Mouse (Mus musculus) heart, adult 11 months (tissue): ENCODE measurements around the gene Rit1.
"Not testable (repeated sequence)": the region's sequence is repeated elsewhere in the genome, so short reads cannot be mapped to it uniquely, and the experiment has no call there.

Experiments
- DNase-seq: peaks from one replicate; pipeline ENCODE4 v3.0.0; 2022

The Rit1 gene

DNA sequence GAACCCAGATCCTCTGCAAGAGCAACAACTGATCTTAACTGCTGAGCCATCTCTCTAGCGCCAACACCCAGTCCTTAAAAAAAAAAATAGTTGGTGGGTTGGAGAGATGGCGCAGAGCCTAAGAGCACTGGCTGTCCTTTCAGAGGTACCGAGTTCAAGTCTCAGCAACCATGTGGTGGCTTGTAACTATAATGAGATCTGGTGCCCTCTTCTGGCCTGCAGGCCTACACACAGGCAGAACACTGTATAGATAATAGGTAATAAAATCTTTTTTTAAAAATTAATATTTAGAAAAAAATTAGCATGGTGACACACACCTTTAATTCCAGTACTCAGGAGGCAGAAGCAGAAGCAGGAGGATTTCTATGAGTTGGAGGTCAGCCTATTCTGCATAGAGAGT lies 23.5 kb downstream of the Rit1 start:
- DNase-seq, result no peak

DNA sequence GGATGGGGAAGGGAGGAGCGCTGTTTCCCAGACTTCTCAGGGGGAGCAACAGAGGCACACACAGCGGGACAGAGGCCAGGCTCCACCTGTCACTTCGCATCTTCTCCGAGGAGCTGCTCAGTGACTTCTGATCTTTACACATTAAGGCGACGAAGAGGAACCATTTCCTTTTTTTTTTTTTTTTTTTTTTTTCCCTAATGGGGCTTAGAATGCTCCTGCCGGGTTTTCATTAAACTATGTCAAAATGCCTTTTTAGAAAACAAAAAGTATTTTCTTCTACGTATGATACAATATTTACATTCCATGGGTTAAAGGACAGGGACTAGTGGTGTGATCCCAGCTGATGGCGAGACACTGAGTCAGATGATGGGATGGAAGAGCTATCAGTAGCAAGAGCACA lies 28.9 kb downstream of the Rit1 start:
- DNase-seq, result no peak

DNA sequence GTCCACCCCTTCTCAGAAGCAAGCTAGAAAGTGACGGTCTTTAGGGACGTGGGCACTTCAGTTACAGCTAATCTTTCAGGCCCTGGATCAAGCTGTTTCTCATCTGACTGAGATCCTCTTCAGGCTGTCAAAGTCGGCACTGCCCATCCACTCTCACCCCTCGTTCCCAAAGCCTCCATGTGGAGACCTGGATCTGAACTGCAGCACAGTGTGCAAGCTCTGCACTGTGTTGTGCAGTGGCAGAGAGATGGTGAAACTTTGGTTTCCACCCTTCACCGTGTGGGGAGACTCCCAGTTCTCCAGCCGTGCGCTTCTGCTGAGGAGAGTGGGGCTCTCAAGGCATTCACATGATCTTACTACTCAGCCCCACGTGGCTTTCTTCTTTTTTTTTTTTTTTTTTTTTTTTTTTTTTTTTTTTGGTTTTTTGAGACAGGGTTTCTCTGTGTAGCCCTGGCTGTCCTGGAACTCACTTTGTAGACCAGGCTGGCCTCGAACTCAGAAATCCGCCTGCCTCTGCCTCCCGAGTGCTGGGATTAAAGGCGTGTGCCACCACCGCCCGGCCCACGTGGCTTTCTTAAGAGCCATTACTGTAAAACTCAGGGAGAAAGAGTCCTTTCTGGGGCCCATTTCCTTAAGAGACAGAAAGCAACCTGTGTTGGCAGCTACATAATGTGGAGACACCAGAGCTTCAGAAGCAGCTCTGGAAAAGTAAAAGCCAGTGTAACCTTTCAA lies 29.7 kb downstream of the Rit1 start:
- peak; percentile 91 for DNase-seq

DNA sequence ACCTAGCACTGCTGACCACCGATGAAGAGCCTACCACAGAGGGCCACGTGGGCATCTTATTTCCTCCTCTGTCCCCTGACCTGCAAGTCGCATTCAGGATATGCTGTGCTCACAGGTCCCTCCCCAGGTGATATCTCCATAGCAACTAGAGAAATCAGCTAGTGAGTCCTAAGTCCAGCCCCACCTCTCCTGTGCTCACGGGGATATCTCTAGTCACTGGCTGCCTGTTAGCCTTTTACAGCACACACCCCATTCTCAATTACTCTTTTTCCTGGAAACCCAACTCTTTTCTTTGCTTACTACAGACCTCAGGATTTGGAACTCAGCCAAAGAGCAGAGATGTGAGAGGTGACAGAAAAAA lies 30.2 kb downstream of the Rit1 start:
- DNase-seq, result no peak

DNA sequence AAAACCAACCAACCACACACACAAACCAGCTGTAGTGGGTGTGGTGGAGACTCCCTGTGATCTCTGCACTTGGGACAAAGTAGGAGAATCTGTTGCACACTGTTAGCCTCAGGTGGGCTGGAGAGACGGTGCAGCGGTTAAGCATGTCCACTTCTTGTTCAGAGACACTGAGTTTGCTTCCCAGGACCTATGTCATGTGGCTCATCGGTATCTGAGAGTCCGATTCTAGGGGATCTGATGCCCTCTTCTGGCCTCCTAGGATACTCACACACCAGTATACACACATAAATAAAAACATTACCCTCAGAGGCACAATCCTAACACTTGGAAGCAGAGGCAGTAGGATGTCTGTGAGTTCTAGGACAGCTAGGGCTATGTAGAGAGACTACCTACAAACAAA lies 37.6 kb downstream of the Rit1 start:
- no peak for DNase-seq

DNA sequence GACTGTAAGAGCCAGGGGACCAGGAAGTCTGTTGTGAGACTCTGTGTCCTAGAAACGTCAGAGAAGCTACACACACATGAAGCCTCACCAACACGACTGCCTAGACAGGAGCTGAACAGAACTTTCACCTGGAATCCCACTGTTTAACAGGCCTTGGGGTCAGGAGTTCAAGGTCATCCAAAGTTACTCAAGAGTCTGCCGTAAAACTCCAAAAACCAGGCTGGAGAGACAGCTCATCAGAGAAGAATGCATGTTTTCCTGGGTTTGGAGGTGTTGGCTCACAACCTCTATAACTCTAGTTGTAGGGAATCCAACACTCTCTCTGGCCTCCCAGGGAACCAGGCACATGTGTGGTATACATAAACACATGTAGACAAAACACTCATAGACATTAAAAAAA lies 38.9 kb downstream of the Rit1 start:
- DNase-seq, result no peak

DNA sequence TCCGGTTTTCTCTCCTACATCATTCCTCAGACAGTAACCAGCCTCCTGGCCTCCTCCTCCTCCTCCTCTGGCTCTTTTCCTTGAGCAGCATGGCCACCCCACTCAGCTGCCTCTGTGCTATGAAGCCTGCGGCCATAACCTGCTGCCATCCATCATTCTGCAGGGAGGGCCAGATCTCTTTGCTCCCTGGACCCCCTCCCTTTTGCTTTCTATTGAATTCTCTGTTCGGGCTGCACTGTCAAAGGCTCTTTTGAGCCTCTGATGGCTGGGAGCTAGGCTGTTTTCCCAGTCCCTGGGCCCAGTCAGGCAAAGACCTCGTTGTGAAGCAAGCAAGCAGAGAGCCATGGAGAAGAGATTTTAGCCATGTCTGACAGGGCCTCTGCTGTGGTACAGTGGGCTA lies 39.6 kb downstream of the Rit1 start:
- no peak for DNase-seq

DNA sequence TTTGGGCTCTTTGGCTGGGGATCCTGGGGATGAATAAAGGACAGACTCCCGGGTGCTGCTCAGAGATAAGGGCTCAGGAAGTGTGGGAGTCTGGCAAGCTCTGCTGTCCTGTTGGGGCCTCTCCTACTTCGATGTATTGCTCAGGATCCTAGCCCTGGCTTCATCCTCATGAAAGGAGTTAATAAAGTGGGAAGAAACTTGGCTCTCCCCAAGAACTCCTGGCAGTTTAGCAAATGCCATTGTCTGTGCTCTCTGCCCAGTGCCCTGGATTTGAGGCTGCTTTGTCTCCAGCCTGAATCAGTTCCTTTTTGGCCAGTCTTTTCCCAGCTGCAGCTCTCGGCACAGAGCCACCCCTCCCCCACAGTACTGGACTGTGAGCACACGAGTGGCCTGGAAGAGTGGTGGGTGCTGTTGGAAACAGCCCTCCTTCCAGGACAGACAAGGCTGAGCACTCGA lies 41.4 kb downstream of the Rit1 start:
- DNase-seq, result peak; percentile 98

DNA sequence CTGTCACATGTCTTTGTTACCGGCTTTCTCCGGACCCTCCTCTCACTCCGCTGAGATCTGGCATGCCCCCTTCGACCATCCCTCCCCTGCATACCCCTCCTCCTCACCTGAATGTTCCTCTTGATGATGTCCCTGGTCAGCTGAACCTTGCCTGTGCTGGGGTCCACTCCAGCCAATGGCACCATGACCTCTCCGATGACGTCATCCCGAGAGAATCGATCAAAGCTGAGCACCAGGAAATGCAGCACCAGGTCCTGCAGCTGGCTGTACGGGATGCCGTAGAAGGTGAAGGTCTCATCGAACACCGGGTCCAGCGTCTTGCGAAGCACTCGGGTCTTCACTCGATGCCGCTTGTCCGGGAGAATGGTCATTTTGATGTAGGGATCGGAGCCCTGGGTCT lies 45.0 kb downstream of the Rit1 start:
- no peak for DNase-seq

DNA sequence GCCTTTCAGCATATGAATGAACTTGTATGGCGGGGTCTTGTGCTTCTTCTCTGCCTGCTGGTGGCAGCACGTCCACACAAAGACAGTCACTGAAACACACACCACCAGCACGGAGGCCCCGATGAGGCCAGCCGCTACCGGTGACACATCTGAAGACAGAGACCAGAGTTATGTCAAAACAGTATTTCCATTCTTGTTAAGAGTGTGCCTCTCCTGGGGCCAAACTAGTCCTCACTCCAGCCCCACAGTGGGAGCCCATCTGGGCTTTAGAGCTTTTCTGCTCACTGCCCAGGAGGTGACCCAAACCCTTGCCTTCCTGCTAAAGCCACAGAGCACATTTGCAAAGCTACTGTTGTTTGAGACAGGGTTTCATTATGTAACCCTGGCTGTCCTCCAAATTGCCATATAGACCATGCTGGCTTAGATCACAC lies 45.8 kb downstream of the Rit1 start:
- no peak for DNase-seq

DNA sequence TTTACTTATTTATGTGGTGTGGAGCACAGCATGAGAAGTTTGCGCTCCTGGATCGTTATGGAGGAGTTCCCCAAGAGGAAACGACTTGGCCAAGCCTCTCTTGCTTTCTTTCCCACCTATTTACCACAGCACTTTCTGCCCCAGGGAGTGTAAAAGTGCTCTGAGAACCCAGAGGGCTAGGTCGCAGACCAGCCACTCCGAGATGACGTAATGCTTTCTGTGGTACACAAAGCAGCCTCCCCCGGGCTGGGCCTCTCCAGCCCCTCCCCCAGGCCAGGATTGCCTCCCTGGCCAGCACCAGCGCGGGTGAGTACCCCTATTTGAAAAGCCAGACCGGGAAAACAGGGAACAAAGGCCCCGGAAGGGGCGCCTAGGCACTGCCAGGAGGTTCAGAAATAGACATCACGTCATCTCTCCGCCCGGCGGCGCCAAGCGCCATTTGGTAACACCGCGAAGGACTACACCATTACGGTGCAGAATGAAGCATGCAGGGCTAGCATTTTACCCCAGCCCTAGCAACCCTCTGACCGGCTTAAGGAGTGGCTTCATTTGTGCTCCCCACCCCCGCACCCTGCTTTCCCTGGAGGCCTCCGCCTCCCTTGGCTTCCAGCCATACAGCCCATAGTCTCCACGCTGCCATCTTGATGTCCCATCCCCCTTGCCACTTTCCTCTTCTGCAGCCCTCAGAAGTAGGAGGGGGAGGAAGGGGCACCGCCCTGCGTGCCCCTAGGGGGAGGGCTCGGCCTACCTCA lies 54.7 kb downstream of the Rit1 start:
- DNase-seq, result peak; percentile 98

DNA sequence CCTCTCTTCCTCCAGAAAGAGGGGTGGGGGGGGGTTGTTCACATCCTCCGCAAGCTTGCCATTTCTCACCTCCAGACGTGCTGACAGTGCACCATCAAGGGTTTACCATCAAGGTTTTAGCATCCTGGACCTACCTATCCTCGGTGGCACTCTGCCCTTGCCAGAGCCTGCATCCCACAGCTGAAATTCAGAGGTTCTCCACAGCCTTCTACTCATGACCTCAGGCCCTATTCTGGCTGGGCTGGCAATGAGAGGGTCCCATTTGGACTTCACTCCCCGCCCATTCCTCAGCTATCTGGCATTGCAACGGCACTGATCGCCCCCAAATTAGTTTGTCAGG lies 55.3 kb downstream of the Rit1 start:
- not testable (repeated sequence) for DNase-seq

DNA sequence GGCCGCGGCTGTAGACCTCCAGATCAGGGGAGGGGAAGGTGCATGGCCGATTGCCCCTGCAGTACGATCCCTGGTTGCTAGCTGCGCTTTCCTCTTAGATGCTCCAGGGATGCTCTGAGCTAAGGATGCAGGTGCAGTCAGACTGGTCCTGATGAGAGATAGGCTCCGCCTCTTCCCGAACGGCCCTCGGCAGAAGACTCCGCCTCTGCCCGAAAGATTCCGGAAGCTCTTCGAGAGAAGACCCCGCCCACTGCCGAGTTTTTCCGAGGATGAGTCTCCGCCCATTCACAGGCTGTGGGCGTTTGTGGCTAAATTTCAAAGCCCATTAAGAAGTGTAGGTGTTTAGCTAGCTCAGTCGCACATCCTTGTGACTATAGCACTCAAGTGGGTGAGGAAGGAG lies 55.8 kb downstream of the Rit1 start:
- peak; percentile 99 for DNase-seq

DNA sequence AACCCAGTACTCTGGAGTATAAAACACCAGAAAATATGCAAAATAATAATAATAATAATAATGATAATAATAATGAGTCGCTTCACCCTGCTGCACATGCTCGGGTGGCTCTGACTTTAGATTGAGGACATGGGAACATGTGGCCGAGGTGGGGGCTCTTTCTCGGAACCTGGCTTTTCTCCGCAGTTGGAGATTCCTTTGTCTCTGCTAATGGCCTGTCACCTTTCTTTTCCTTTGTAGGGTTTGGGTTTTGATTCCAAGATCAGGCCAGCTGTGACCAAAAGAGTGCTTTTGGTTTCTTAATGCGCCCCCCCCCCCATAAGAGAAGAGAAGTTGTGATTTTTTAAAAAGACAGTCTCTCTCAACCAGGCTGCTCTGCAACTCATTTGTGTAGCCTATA lies 56.5 kb downstream of the Rit1 start:
- peak; percentile 84 for DNase-seq

DNA sequence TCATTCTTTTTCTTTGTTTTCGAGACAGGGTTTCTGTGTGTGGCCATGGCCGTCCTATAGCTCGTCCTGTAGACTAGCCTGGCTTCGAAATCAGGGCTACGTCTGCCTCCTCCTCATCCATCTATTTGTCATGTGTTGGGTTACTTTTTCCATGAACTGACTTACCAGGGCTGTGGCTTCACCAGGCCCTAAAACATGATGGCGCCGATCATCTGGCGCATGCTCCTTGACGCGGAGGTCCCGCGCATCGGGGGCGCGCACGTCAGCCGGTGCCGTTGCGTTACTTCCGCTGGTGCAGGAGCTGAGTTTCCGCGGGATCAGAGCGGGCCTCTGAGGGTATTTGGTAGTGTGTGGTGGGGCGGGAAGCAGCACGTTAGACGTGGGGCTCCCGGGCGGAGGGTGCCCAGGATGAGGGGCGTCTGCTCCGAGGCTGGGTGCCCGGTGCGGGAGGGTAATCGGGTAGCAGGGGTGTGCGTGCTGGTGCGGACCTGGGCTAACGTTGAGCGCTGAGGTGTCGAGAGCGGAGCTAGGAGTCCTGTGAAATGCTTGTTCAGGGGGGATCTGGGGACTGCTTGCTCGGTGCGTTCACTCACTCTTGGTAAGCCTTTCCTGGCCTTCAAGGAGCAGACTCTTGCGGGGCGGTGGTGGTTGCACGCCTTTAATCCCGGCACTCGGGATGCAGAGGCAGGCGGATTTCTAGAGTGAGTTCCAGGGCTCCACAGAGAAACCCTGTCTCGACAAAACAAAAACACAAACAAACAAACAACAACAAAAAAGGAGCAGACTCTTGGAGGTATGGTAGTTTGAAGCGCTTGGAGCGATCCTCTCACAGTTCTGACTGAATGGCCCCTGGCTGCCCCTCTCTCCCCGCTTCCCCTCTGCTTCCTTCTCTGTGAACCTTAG lies 58.6 kb downstream of the Rit1 start, which contains the start of gene Syt11:
Gene Syt11 (minus strand): TSS at position 226 of the 903 bp plus-strand sequence.
- peak; percentile 95 for DNase-seq
